Mouse (Mus musculus) intestine, postnatal 0 days (tissue): ENCODE data around the gene Pld1. TPM values are rescaled to one million over a fixed set of nuclear protein-coding genes. Genes with fewer than 3 reads are reported as not detected.

Source experiments
- ATAC-seq: fragments of 200-750 bp; cut with Nextera tagmentation; 2 replicates; pipeline ENCODE4 v1.8.0; 2017; ENCODE audit warnings: mild to moderate bottlenecking, moderate TSS enrichment, moderate library complexity
- H3K27ac ChIP-seq: fragments of 300-500 bp; sonication (generic); 2 replicates; pipeline ENCODE4 v1.5.1; 2014; ENCODE audit warnings: mild to moderate bottlenecking, low read depth, low read length, moderate library complexity
- H3K27me3 ChIP-seq: fragments of 300-500 bp; sonication (generic); replicated peaks from 2 replicates; pipeline ENCODE4 v1.6.1; 2014; ENCODE audit warnings: low read length, mixed read lengths; ENCODE audit not compliant: control insufficient read depth, insufficient read depth
- H3K36me3 ChIP-seq: fragments of 300-500 bp; sonication (generic); 2 replicates; pipeline ENCODE4 v1.6.1; 2014; ENCODE audit warnings: mild to moderate bottlenecking, moderate library complexity; ENCODE audit not compliant: control insufficient read depth, insufficient read depth
- H3K4me1 ChIP-seq: fragments of 300-500 bp; sonication (generic); replicated peaks from 2 replicates; pipeline ENCODE4 v1.6.1; 2014; ENCODE audit warnings: antibody characterized with exemption, low read length, mixed read lengths; ENCODE audit not compliant: control insufficient read depth, insufficient read depth
- H3K4me2 ChIP-seq: fragments of 300-500 bp; sonication (generic); replicated peaks from 2 replicates; pipeline ENCODE4 v1.6.1; 2014; ENCODE audit warnings: low read depth, mild to moderate bottlenecking, moderate library complexity
- H3K4me3 ChIP-seq: fragments of 300-500 bp; sonication (generic); 2 replicates; pipeline ENCODE4 v1.5.1; 2014; ENCODE audit warnings: low read depth, low read length
- H3K9ac ChIP-seq: fragments of 300-500 bp; sonication (generic); 2 replicates; pipeline ENCODE4 v1.6.1; 2014; ENCODE audit warnings: mild to moderate bottlenecking, low read depth, low read length
- H3K9me3 ChIP-seq: fragments of 300-500 bp; sonication (generic); 2 replicates; pipeline ENCODE4 v1.6.1; 2016; ENCODE audit warnings: mixed run types; ENCODE audit not compliant: control insufficient read depth
- CTCF ChIP-seq: sonication (generic); IDR thresholded peaks from 2 replicates; pipeline ENCODE4 v1.5.1; 2016; ENCODE audit warnings: low read depth, mild to moderate bottlenecking, control low read depth, antibody characterized with exemption, moderate library complexity
- WGBS: fragments of 180-500 bp; shearing (Covaris S2); extraction: QIAGEN DNeasy Blood & Tissue Kit; methylation state at CpG from one replicate; pipeline ENCODE4 v1.1.7; 2014; 5-methylcytosine and 5-hydroxymethylcytosine counted together
- polyA plus RNA-seq: library from polyadenylated mRNA; unstranded; fragments of >200 nt; fragmentation: Nextera tagmentation; extraction: Ambion mirVana; gene quantifications from 2 replicates; pipeline ENCODE4 v1.2.1, GENCODE M21; 2015

Gene Pld1
- polyA plus RNA-seq, 1 experiment from 2014 or later, result 18.1 TPM

DNA sequence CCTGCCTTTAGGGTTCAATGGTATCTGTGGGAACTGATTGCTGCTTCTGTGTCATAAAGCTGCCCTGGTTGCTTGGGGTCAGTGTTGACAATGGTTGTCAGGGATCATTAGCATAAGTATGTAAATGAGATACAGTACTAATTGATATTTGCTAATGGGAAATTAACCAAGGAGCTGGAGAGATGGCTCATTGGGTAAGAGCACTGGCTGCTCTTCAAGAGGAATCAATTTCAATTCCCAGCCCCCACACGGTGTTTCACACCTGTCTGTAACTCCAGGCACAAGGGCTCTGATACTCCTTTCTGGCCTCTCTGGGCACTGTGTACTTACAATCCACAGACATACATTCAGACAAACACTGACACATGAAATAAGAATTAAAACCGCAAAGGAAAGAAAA lies 78.5 kb downstream of the Pld1 start:
- TF ChIP-seq CTCF, result no peak
- Histone ChIP-seq H3K9ac (no peak overlapping the region), H3K36me3 (peaks cover 11% of the 10 kb centered on the region; the same call in 1 of the 2 replicates), H3K27ac (no peak overlapping the region), H3K4me1 (no peaks in the 10 kb centered on the region; the same call in 1 of the 2 replicates), H3K4me2 (no peak overlapping the region), H3K27me3 (no peaks in the 10 kb centered on the region), H3K9me3 (no peaks in the 10 kb centered on the region), H3K4me3 (no peak overlapping the region)
- no peak for ATAC-seq
- WGBS, result 84% methylated on average over 2 of the region's 2 CpGs

GRCm38 (mm10) chr3:28019727-28020126 lies 81.2 kb downstream of the Pld1 start:
- 40% methylated on average over 4 of the region's 4 CpGs for WGBS
- Histone ChIP-seq H3K9me3 (no peaks in the 10 kb centered on the region), H3K4me3 (no peak overlapping the region), H3K36me3 (peaks cover 10% of the 10 kb centered on the region), H3K9ac (no peak overlapping the region), H3K27me3 (no peaks in the 10 kb centered on the region), H3K27ac (no peak overlapping the region), H3K4me1 (no peaks in the 10 kb centered on the region; the same call in 1 of the 2 replicates), H3K4me2 (no peak overlapping the region)
- no peak for TF ChIP-seq CTCF
- no peak for ATAC-seq

DNA sequence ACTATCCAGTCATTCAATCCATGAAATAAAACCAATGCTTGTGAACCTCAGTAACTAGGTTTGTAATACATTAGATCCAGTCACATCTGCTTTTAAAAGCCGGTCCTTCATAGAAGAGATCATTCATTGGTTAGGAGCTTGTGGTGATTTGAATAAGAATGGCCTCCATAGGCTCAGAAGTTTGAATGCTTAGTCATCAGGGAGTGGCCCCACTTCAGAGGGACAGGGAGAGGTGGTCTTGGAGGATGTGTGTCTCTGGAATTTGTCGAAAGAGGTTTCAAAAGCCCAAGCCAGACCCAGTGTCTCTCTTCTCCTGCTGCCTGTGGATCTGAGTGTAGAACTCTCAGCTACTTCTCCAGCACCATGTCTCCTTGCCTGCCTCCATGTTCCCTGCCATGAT lies 81.9 kb downstream of the Pld1 start:
- no peaks in the 10 kb centered on the region for H3K27me3 ChIP-seq
- H3K9me3 ChIP-seq, result no peaks in the 10 kb centered on the region
- no peak overlapping the region for H3K4me3 ChIP-seq
- WGBS, result 96% methylated on average over 2 of the region's 2 CpGs
- H3K36me3 ChIP-seq, result peaks cover 15% of the 10 kb centered on the region
- TF ChIP-seq CTCF, result no peak
- no peak overlapping the region for H3K9ac ChIP-seq
- no peak overlapping the region for H3K27ac ChIP-seq
- peaks cover under 1% of the 10 kb centered on the region; the same call in 1 of the 2 replicates for H3K4me1 ChIP-seq
- H3K4me2 ChIP-seq, result no peak overlapping the region
- no peak for ATAC-seq

DNA sequence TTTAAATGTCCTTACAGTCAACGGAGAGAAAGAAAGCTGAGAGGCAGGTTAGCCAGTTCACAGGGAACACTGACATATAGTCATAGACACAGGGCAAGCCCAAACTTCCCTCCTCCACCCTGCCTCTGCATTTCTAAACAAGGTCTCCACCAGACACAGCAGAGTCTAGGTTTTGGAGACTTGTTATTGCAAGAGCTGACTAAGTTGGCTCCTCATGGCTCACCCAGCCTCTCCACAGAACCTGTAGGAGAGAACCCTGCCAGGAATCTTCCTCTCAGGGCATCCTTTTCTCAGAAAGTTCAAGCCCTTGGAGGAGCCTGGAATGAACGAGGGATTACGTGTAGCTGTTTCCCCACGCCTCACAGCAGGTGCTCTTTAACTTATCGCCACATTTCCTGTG lies 83.7 kb downstream of the Pld1 start:
- no peak for TF ChIP-seq CTCF
- Histone ChIP-seq H3K4me1 (peaks cover 3% of the 10 kb centered on the region), H3K36me3 (peaks cover 15% of the 10 kb centered on the region), H3K9me3 (no peaks in the 10 kb centered on the region), H3K9ac (no peak overlapping the region), H3K4me2 (no peak overlapping the region), H3K4me3 (no peak overlapping the region), H3K27ac (no peak overlapping the region), H3K27me3 (no peaks in the 10 kb centered on the region)
- no peak for ATAC-seq
- WGBS, result 70% methylated on average over 5 of the region's 5 CpGs

DNA sequence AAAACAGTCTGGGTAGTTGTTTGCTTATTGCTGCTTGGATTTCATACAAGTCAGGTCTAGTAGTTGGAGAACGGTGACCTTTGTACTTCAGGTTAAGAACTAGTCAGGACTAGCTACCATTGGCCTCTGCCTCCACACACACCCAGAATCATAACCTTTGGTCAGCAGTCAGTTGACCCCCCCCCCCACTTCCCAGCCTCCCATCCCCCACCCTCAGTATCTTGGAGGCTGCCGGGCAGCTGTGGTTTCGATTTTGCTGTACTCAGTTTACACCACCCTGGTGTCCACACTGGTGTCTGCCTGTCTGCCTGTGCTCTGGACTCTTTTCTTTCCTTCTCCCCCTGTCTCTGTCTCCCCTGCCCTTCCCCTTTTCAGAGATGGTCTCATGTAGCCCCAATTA lies 88.4 kb downstream of the Pld1 start:
- ATAC-seq, result peak; percentile 93
- no peaks in the 10 kb centered on the region for H3K27me3 ChIP-seq
- TF ChIP-seq CTCF, result no peak
- no peaks in the 10 kb centered on the region for H3K9me3 ChIP-seq
- no peak overlapping the region for H3K4me2 ChIP-seq
- H3K4me3 ChIP-seq, result no peak overlapping the region
- peaks cover 5% of the 10 kb centered on the region; the same call in 1 of the 2 replicates for H3K4me1 ChIP-seq
- H3K27ac ChIP-seq, result peak overlapping the region; percentile 83
- no peak overlapping the region; the same call in 1 of the 2 replicates for H3K9ac ChIP-seq
- 29% methylated on average over 3 of the region's 3 CpGs for WGBS
- H3K36me3 ChIP-seq, result peaks cover 28% of the 10 kb centered on the region

GRCm38 (mm10) chr3:28028456-28028855 lies 90.0 kb downstream of the Pld1 start:
- Histone ChIP-seq H3K9me3 (no peaks in the 10 kb centered on the region), H3K9ac (no peak overlapping the region), H3K27me3 (no peaks in the 10 kb centered on the region), H3K4me1 (peaks cover 8% of the 10 kb centered on the region; the same call in 1 of the 2 replicates), H3K36me3 (peaks cover 34% of the 10 kb centered on the region), H3K27ac (no peak overlapping the region), H3K4me2 (no peak overlapping the region), H3K4me3 (no peak overlapping the region)
- no peak for ATAC-seq
- WGBS, result 88% methylated on average over 10 of the region's 10 CpGs
- no peak for TF ChIP-seq CTCF

- no peak overlapping the region for H3K9ac ChIP-seq
- H3K9me3 ChIP-seq, result no peaks in the 10 kb centered on the region
- no peak overlapping the region for H3K4me3 ChIP-seq
- WGBS, result 63% methylated on average over 5 of the region's 5 CpGs
- no peaks in the 10 kb centered on the region for H3K27me3 ChIP-seq
- no peak overlapping the region for H3K27ac ChIP-seq
- no peak for ATAC-seq
- H3K4me2 ChIP-seq, result no peak overlapping the region
- H3K4me1 ChIP-seq, result peaks cover 5% of the 10 kb centered on the region; the same call in 1 of the 2 replicates
- H3K36me3 ChIP-seq, result peaks cover 26% of the 10 kb centered on the region
- TF ChIP-seq CTCF, result no peak
Observed at GRCm38 (mm10) chr3:28030860-28031259, 92.4 kb downstream of the Pld1 start.
